Mouse (Mus musculus) embryonic stem cell, embryonic (primary cell): ENCODE measurements around the gene Cdcp2.

ENCODE experiments used
- CTCF ChIA-PET, 4 experiments: fragments of 300-600 bp in 2 of 4; fragments of 350-600 bp in 2 of 4; sonication (Branson Sonifier 250); formaldehyde crosslinking; loops; one replicate each; lab custom pipeline; 2022; ENCODE audit warnings: inconsistent platforms in 2 of 4; lab: Charles Lee
- POLR2A ChIA-PET, 4 experiments: fragments of 300-600 bp in 2 of 4; fragments of 350-600 bp in 2 of 4; sonication (Branson Sonifier 250); formaldehyde crosslinking; loops; one replicate each; lab custom pipeline; 2022; ENCODE audit warnings: antibody characterized with exemption in 4 of 4, inconsistent platforms in 1 of 4; lab: Charles Lee

Gene Cdcp2

DNA sequence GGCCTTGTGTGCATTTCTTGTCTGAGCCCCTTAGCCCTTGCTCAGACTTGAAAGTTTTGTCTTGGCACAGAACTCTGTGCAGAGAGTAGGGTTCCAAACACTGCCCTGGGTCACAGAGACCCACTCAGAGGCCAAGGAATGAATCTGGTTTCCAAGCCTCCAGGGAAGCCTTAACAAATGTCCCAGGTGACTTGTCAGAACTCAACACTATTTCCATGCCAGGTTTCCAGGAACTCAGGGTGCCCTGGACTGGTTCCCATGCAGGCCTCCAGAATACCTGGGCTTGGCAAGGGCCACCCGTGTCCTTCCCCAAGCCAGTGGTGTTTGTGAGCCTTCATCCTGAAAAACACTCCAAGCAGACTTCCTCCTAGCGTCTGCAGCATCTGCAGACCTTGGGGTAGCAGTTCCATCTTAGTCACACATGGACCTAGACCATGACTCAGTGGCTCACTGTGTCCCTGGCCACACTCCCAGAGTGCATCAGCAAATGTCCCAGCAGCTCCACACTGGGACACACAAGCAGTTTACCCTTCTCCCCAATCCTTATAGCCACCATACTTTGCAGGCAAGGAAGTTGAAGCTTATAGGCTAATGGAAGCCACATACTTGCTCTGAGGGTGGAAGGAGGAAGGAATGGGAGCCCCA lies 21.2 kb downstream of the Cdcp2 start:
- ChIA-PET POLR2A (interaction anchor here in 2 of 4 experiments (0.9 to 1.1 kb wide), 2 partner anchors 9 to 10 kb away, joined by 3 to 4 read pairs; no protein-coding TSS in a partner anchor), CTCF (interaction anchor here in 1 of 4 experiments (0.6 kb wide), 1 partner anchor 487 kb away, joined by 3 read pairs; no protein-coding TSS in a partner anchor)

DNA sequence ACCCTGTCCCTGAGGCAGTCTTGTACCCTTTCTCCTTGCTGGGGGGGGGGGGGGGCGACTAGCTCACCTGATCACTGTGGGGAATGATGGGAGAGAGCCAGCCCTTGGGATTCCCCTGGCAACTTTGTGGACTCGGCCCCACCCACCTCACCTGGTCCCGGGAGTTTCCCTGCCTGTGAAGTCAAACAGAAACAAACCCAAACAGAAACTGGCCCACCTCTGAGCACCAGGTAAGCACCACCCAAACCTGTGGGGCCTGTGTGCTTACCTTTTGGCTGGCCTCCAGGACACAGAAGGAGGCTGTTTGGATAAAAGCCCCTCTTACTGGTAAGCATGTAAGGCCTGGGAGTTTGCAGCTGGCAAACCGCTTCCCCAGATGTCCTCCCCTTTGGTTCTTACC lies 22.4 kb downstream of the Cdcp2 start:
- POLR2A ChIA-PET = interaction anchor here in 1 of 4 experiments (0.9 kb wide), 1 partner anchor 11 kb away, joined by 3 read pairs; no protein-coding TSS in a partner anchor
- CTCF ChIA-PET = interaction anchor here in 1 of 4 experiments (0.6 kb wide), 1 partner anchor 34 kb away, joined by 10 read pairs; no protein-coding TSS in a partner anchor

DNA sequence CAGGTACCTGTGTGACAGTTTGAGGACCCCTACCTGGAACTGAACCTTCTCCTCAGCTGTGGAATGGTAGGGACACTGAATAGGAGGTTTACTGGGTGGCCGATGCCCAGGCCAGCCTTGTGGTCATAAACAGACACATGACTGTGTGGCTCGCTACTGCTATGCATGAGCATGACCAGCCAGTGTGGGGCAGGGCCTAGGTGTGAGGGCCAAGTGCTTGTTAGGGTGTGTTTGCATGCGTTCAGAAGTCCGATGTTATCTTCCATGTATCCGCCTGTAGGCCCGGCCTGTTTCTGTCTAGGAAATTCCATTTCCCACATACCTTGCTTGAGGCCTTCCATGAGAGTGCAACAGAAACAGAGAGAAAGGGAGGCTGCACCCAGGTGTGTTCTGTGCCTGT lies 24.0 kb downstream of the Cdcp2 start:
- CTCF ChIA-PET = interaction anchor here (0.6 to 1.5 kb wide), 10 partner anchors 29 to 321 kb away, joined by 3 to 7 read pairs (median 4); no protein-coding TSS in a partner anchor
- POLR2A ChIA-PET = interaction anchor here in 3 of 4 experiments (0.5 to 1.5 kb wide), 3 partner anchors 14 to 312 kb away, joined by 3 to 5 read pairs (median 3); no protein-coding TSS in a partner anchor

DNA sequence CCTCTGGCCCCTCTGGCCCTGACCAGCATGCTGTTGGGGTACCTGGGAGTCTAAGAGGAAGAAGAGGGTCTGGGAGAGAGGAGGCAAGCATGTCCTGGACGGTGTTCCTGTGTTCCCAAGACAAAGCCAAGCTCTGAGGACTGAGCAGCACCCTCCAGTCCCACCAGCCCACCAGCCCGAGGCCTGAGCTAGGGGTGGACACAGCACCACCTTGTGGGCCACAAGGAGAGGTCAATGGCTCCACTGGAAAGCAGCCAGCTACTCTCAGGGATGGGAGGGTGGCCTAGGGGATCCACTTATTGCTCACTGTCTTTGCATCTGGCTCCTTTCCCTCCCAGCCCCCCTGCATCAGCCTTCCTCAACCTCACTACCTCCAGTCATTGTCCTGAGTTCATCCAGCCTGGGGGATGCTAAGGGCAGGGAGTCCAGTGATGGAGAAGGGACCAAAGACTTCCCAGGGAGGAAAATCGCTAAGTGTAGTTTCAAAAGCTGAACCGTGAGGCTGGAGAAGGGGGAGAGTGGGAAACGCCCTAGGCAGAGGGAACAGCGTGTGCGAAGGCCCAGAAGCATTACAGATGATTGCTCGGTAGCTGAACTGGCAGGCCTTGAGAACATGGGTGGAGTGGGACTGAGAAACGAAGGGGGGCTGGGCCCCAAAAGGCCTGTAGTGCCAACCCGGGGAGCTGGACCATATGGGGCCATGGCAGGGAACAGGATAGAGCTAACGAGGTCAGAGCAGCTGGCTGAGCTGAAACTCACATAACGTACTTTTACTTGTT lies 24.7 kb downstream of the Cdcp2 start:
- POLR2A ChIA-PET = interaction anchor here in 3 of 4 experiments (0.5 to 1.5 kb wide), 7 partner anchors 13 to 335 kb away, joined by 3 to 5 read pairs (median 3); no protein-coding TSS in a partner anchor
- CTCF ChIA-PET = interaction anchor here (0.6 to 1.5 kb wide), 12 partner anchors 13 to 556 kb away, joined by 3 to 7 read pairs (median 4); no protein-coding TSS in a partner anchor

DNA sequence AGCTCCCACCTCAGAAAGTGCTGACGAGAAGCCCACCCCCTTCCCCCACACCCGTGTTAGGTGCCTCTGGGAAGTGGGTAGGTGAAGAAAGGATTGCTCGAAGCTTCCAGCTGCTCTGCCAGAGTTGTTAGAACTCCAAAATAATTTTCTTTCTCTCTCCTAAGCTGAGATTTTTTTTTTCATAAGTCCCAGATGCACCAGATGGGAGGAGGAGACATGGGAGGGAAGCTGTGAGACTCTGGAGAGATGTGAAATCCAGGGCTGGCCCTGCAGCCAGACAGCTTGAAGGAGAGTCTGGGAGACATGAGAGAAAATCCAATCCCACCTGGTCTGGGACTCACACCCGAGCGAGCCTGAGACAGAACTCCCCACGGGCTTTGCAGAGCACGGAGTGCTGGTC lies 27.7 kb downstream of the Cdcp2 start:
- POLR2A ChIA-PET = interaction anchor here in 3 of 4 experiments (0.5 to 1.6 kb wide), 9 partner anchors 12 to 249 kb away, joined by 3 to 5 read pairs (median 3); partner anchors contain the start of gene Tmem59 (in 1 of the 3)
- CTCF ChIA-PET = interaction anchor here in 3 of 4 experiments (0.8 to 1.0 kb wide), 4 partner anchors 26 to 138 kb away, joined by 3 read pairs; no protein-coding TSS in a partner anchor

DNA sequence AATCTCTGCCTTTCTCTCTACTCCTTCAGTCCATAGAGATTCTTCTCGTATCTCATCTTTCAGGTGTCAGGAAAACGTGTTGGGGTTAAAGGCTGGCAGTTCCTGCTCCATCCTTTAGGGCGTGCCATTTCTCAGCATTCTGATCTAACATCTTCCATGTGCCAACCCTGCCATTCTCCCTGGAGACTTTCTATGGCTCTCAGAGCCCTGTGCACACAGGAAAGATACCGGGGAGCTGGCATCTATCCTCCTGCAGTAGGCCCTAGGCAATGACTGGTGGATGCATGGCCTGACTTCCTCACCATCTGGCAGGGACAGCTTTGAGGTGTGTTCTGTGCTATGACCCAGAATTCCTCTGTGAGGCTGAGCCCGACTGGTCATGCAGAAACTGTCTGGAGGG lies 28.4 kb downstream of the Cdcp2 start:
- ChIA-PET POLR2A (no interaction called here), CTCF (interaction anchor here in 1 of 4 experiments (1.0 kb wide), 1 partner anchor 38 kb away, joined by 3 read pairs; no protein-coding TSS in a partner anchor)

DNA sequence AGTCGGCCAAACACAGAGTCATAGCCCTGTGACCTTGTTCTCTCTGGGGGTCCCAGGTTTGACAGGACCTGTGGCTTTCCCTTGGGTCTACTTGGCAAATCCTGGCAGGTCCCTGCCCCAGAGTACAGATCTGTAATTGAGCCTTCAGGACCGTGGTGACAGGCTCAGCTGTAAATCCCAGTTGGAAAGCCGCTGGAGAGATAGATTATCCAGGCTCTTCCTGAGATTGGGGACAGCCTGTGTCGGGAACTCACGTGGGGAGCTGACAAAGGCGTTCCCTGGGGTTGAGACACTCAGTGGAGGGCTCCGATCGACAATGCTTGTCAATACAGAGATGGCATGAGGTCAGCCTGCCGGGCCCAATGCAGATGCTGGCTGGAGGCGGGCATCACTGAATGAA lies 29.7 kb downstream of the Cdcp2 start:
- CTCF ChIA-PET = interaction anchor here in 1 of 4 experiments (0.9 kb wide), 1 partner anchor 975 kb away, joined by 3 read pairs; no protein-coding TSS in a partner anchor
- POLR2A ChIA-PET = interaction anchor here in 2 of 4 experiments (0.5 to 1.4 kb wide), 4 partner anchors 8 to 52 kb away, joined by 3 read pairs; partner anchors contain the start of gene Tmem59 (in 1 of the 2)

DNA sequence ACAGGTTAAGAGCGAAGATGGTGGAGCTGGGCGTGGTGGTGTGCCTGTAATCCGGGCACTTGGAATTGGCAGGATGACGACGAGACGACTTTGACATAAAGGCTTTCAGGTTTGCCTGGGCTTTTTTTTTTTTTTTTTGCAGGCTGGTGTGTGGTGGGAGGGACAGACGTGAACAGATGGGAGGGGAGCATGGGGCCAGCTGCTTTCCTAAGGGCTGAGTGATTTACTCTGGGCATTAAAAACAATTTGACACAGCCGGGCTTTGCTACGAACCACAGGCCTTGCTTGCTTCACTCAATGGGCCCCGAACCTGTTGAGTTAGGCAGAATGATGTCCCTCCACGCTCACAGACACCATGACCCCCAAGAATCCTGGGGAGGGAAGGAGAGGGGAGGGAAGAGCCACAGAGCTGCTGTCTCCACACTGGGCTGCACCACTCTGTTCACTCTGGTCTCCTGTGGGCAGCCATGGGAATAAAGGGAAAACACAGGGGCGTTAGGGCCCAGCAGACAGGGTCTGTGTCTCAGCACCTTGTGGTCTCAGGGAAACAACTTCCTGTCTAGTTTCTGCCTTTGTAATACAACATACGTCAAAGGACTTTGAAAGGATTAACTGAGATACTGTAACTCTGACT lies 30.3 kb downstream of the Cdcp2 start:
- POLR2A ChIA-PET = interaction anchor here in 2 of 4 experiments (0.9 to 1.4 kb wide), 3 partner anchors 10 to 51 kb away, joined by 3 to 4 read pairs (median 3); partner anchors contain the start of gene Tmem59 (in 1 of the 2)
- CTCF ChIA-PET = interaction anchor here in 3 of 4 experiments (0.6 to 1.2 kb wide), 4 partner anchors 327 to 976 kb away, joined by 3 to 4 read pairs (median 3); no protein-coding TSS in a partner anchor

DNA sequence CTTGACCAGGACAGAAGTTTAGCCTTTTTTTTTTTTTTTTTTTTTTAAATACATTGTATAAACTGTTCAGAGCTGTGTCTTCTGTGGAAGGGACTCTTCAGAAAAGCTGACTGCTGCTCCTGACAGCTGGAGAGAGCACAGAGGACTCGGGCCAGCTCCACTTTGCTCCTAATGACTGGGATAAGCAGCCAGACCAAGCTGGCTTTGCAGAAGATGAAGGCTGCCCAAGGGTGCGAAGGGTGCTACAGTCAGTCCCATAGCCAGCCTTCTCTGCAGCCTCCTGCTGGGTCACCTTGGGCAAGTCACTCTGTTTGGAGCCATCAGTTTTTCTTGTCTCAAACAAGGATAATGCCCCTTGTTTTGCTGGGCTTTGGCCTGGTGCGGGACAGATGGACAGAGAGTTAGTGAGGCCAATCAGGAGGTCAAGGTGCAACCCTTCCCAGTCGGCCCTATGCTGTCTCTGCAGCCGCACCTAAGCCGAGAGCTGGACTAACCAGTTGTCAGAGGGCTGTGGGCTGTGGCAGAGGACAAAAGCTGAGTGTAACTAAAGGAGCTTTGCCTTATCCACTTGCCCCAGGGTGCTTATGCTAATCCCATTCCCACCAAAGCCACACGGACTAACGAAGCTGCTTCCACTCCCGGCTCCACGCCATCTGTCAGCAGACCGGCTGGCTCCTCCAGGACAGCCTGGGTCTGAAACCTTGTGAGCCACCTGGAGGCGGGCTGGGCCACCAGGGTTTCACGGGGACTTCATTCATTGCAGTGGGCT lies 31.4 kb downstream of the Cdcp2 start:
- ChIA-PET POLR2A (interaction anchor here in 3 of 4 experiments (0.6 to 1.3 kb wide), 9 partner anchors 11 to 301 kb away, joined by 3 to 4 read pairs (median 3); partner anchors contain the start of genes Cdcp2 (in 1 of the 3), Cyb5rl (in 1 of the 3) and Tmem59 (in 1 of the 3)), CTCF (interaction anchor here in 2 of 4 experiments (0.5 to 1.4 kb wide), 4 partner anchors 12 to 328 kb away, joined by 3 to 5 read pairs (median 3); no protein-coding TSS in a partner anchor)

DNA sequence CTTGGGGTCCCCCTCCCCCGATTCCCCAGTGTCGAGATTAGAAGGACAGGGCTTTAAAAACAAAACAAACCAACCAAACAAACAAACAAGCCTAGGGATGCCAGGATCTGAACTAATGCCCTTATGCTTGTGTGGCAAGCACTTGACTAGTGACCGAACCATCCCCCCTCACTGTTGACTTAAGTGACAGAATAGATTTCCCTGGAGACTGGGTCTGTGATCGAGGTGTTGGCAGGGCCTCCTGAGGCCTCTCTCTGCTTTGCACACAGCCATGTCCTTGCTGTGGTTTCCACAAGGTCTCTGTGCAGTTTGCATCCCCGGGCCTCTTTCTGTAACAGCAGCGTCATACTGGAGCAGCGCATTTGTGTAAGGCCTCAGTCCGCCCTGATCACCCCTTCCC lies 32.7 kb downstream of the Cdcp2 start:
- POLR2A ChIA-PET = interaction anchor here in 1 of 4 experiments (1.2 to 2.5 kb wide), 2 partner anchors 34 to 49 kb away, joined by 3 to 5 read pairs; partner anchors contain the start of gene Tmem59
- CTCF ChIA-PET = interaction anchor here in 1 of 4 experiments (1.4 kb wide), 1 partner anchor 10 kb away, joined by 5 read pairs; no protein-coding TSS in a partner anchor

DNA sequence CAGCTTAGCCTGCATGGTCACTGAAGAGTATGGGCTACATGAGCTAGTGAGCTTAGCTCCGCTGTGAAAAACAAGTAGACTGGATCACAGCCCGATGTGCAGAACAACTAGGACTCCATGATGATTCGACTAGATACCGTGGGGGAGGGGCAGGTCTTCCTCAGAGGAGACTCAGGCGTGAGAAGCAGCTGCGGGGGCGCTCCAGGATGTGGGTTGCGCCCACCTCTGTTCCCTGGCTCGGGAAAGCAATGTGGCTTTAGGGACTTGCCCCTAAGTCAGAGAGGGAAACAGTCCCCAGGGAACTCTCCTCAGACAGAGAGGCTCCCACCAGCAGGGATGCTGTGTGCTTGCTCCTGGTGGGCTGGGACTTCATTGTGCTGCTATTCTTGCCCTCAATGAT lies 33.8 kb downstream of the Cdcp2 start:
- ChIA-PET POLR2A (interaction anchor here in 1 of 4 experiments (0.7 to 2.5 kb wide), 4 partner anchors 23 to 287 kb away, joined by 3 to 5 read pairs (median 4); partner anchors contain the start of gene Tmem59), CTCF (interaction anchor here in 1 of 4 experiments (0.5 kb wide), 1 partner anchor 22 kb away, joined by 4 read pairs; no protein-coding TSS in a partner anchor)

DNA sequence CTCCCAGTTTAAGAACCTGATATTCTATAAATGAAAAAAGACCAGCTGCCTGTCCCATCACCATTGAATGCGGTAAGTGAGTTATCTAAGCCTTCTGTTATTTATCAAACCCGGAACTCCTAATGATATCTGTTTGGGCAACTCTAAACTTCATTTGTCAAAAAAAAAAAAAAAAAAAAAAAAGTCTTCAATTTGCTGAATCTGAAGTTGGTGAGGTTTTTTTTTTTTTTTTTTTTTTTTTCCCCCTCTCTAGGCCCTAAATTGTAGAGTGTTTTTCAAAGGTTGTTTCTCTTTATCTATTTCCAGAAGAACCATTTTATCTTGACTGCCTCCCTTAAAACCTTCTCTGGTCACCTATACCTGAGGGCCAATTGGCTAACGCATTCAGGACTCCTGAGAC lies 38.2 kb downstream of the Cdcp2 start:
- ChIA-PET POLR2A (interaction anchor here in 2 of 4 experiments (0.7 to 1.6 kb wide), 5 partner anchors 9 to 1012 kb away, joined by 3 to 5 read pairs (median 3); no protein-coding TSS in a partner anchor), CTCF (interaction anchor here in 1 of 4 experiments (2.3 kb wide), 1 partner anchor 14 kb away, joined by 6 read pairs; no protein-coding TSS in a partner anchor)

DNA sequence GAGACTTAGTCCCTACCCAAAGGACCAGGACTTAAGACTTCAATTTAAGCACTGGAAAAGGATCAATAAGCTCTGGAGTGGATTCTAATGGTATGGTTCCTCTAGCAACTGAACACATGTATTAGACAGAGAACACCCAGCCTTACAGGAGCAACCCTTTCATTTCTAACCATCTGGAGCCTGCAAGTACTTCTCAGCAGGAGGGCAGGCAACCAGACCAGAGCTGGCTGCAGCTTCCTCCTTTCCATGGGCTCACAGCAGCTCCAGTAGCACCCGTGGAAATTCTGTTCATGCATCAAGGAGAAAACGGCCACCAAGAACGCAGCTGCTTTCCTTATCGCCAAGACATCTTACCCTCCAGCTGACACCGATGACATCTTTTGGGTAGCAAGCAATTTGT lies 39.0 kb downstream of the Cdcp2 start:
- ChIA-PET POLR2A (interaction anchor here in 2 of 4 experiments (0.6 to 1.1 kb wide), 3 partner anchors 12 to 78 kb away, joined by 3 to 4 read pairs (median 3); no protein-coding TSS in a partner anchor), CTCF (interaction anchor here in 1 of 4 experiments (2.3 kb wide), 1 partner anchor 14 kb away, joined by 6 read pairs; no protein-coding TSS in a partner anchor)

DNA sequence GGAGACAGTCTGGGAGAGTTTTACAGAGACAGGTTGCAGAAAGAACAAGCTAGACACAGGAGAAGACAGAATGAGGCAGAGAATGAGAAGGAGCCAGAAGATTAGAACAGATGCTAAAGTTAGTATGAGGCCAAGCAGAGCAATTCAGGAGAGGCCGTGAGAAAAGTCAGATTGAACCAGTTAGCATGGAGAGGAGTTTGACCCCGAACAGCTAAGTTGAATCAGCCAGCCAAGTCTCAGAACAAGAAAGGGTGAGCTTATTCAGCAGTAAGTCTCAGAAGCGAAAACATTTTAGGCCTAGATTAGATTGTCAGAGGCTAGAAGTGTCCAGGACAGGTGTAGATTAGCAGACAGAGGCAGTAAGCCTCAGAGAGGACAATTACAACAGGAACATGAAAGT lies 39.8 kb downstream of the Cdcp2 start:
- POLR2A ChIA-PET = interaction anchor here in 1 of 4 experiments (0.5 to 1.1 kb wide), 2 partner anchors 29 to 520 kb away, joined by 3 to 4 read pairs; no protein-coding TSS in a partner anchor
- CTCF ChIA-PET = interaction anchor here in 1 of 4 experiments (0.9 kb wide), 1 partner anchor 27 kb away, joined by 3 read pairs; no protein-coding TSS in a partner anchor

DNA sequence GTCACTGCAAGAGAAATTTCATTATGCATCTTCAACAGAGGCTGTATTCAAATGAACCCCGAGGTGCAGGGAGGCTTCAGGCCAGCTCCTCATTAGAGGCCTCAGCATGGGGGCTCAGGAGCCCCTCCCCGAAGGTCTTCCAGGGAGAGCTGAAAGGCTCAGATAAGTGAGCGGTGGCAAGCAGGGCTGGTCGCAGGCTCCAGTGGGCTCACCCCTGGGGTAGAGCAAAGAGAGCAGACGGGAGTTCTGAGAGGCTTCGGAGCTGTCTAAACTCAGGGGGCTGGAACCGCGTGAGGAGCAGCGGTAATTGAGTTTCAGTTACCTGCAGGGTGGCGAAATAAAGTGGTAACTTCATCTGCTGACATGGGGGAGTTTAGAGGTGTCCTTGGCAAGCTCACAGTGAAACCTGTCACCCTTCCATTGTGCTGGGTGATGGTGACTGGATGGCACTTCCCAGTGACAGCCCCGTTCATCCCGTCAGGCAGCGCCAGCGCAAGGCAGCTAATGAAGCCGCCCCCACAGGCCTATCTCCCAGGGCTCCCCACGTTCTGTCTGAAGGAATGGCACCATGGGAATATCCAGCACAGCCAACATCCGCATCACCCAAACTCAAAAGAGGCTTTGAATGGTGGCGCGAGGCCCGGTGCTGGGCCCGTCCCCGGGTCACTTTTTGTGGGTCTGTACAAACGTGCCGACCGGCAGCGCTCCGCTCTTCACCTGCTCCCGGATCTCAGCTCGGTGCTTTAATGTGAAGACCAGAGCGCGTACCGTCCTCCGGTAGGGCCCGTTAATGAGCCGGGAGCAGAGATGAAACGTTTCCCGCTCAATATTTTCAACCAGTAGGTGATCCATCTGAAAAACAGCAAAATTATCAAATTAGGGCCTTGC lies 42.5 kb downstream of the Cdcp2 start:
- CTCF ChIA-PET = interaction anchor here in 2 of 4 experiments (0.5 to 1.7 kb wide), 6 partner anchors 8 to 543 kb away, joined by 3 to 5 read pairs (median 4); no protein-coding TSS in a partner anchor
- POLR2A ChIA-PET = interaction anchor here in 2 of 4 experiments (0.6 to 1.5 kb wide), 8 partner anchors 11 to 300 kb away, joined by 3 to 7 read pairs (median 3); no protein-coding TSS in a partner anchor
